Mouse (Mus musculus) kidney, embryonic 16.5 days (tissue): Measurements from ENCODE around the gene Pum1. TPM values are rescaled to one million over a fixed set of nuclear protein-coding genes. Genes with fewer than 3 reads are reported as not detected.

Source experiments
- ATAC-seq: fragments of 200-750 bp; cut with Nextera tagmentation; 2 replicates; pipeline ENCODE4 v1.8.0; 2017; ENCODE audit warnings: moderate TSS enrichment; ENCODE audit not compliant: low FRiP score, low TSS enrichment
- H3K27ac ChIP-seq: fragments of 300-500 bp; sonication (generic); 2 replicates; pipeline ENCODE4 v1.5.1; 2014; ENCODE audit warnings: low read length
- H3K27me3 ChIP-seq: fragments of 300-500 bp; sonication (generic); 2 replicates; pipeline ENCODE4 v1.6.1; 2014; ENCODE audit warnings: low read length, control low read depth, mixed read lengths; ENCODE audit not compliant: insufficient read depth
- H3K36me3 ChIP-seq: fragments of 300-500 bp; sonication (generic); 2 replicates; pipeline ENCODE4 v1.6.1; 2014; ENCODE audit warnings: low read length, control low read depth, mixed read lengths; ENCODE audit not compliant: insufficient read depth
- H3K4me1 ChIP-seq: fragments of 300-500 bp; sonication (generic); 2 replicates; pipeline ENCODE4 v1.6.1; 2014; ENCODE audit warnings: low read length, control low read depth, mixed read lengths; ENCODE audit not compliant: insufficient read depth
- H3K4me2 ChIP-seq: fragments of 300-500 bp; sonication (generic); replicated peaks from 2 replicates; pipeline ENCODE4 v1.6.1; 2014; ENCODE audit warnings: low read depth, low read length
- H3K4me3 ChIP-seq: fragments of 300-500 bp; sonication (generic); 2 replicates; pipeline ENCODE4 v1.5.1; 2014; ENCODE audit warnings: mild to moderate bottlenecking, low read length
- H3K9ac ChIP-seq: fragments of 300-500 bp; sonication (generic); replicated peaks from 2 replicates; pipeline ENCODE4 v1.6.1; 2014; ENCODE audit warnings: low read length
- H3K9me3 ChIP-seq: fragments of 300-500 bp; sonication (generic); 2 replicates; pipeline ENCODE4 v1.6.1; 2016; ENCODE audit warnings: low read length, control low read depth
- WGBS: fragments of 180-500 bp; shearing (Covaris S2); extraction: QIAGEN DNeasy Blood & Tissue Kit; methylation state at CpG from one replicate; pipeline ENCODE4 v1.1.7; 2014; 5-methylcytosine and 5-hydroxymethylcytosine counted together
- polyA plus RNA-seq: library from polyadenylated mRNA; unstranded; fragments of >200 nt; fragmentation: Nextera tagmentation; extraction: Ambion mirVana; gene quantifications from 2 replicates; pipeline ENCODE4 v1.2.1, GENCODE M21; 2015

Pum1 gene
- polyA plus RNA-seq, 1 experiment from 2014 or later: 96.8 TPM

GRCm38 (mm10) chr4:130693936-130694335, 30.8 kb downstream of the Pum1 start:
- peaks cover 12% of the 10 kb centered on the region; the same call in 1 of the 2 replicates for H3K4me1 ChIP-seq
- no peak for ATAC-seq
- WGBS: 42% methylated on average over 3 of the region's 3 CpGs

GRCm38 (mm10) chr4:130694982-130695381, 31.9 kb downstream of the Pum1 start:
- Histone ChIP-seq H3K27ac (no peak overlapping the region), H3K4me1 (peaks cover 14% of the 10 kb centered on the region), H3K4me3 (no peak overlapping the region), H3K36me3 (peaks cover 17% of the 10 kb centered on the region; the same call in 1 of the 2 replicates), H3K9ac (no peak overlapping the region), H3K9me3 (no peaks in the 10 kb centered on the region), H3K4me2 (no peak overlapping the region), H3K27me3 (no peaks in the 10 kb centered on the region)
- 91% methylated on average over 3 of the region's 3 CpGs for WGBS
- no peak for ATAC-seq

More at GRCm38 (mm10) chr4:130693936-130694335, 30.8 kb downstream of the Pum1 start:
- no peak overlapping the region for H3K4me2 ChIP-seq
- no peaks in the 10 kb centered on the region for H3K27me3 ChIP-seq
- no peaks in the 10 kb centered on the region for H3K9me3 ChIP-seq
- H3K9ac ChIP-seq: no peak overlapping the region
- peaks cover 17% of the 10 kb centered on the region; the same call in 1 of the 2 replicates for H3K36me3 ChIP-seq
- no peak overlapping the region for H3K27ac ChIP-seq
- no peak overlapping the region for H3K4me3 ChIP-seq

DNA sequence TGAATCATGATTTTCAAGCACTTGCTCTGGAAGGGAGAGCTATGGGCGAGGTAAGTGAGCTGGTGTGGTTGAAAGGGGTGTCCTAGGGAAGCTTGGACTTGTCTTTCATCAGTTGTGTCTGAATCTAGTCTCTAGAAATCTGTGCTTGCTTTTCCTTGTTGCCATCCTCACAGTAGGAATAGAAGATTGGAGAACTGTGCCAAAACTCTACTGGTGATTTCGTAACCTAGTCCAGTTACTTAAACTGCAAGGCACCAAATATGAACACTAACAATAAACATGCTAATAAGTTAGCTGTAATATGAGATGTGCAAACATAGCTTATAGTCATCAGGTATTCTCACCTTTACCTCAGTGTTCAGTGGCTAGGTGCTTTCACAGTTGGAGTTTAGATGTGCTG, 37.9 kb downstream of the Pum1 start:
- H3K36me3 ChIP-seq: peaks cover 21% of the 10 kb centered on the region
- no peak overlapping the region for H3K4me3 ChIP-seq
- H3K27me3 ChIP-seq: no peaks in the 10 kb centered on the region
- 90% methylated on average over 2 of the region's 2 CpGs for WGBS
- peaks cover 9% of the 10 kb centered on the region for H3K4me1 ChIP-seq
- ATAC-seq: no peak
- no peak overlapping the region for H3K27ac ChIP-seq
- no peak overlapping the region for H3K4me2 ChIP-seq
- no peaks in the 10 kb centered on the region for H3K9me3 ChIP-seq
- H3K9ac ChIP-seq: no peak overlapping the region

DNA sequence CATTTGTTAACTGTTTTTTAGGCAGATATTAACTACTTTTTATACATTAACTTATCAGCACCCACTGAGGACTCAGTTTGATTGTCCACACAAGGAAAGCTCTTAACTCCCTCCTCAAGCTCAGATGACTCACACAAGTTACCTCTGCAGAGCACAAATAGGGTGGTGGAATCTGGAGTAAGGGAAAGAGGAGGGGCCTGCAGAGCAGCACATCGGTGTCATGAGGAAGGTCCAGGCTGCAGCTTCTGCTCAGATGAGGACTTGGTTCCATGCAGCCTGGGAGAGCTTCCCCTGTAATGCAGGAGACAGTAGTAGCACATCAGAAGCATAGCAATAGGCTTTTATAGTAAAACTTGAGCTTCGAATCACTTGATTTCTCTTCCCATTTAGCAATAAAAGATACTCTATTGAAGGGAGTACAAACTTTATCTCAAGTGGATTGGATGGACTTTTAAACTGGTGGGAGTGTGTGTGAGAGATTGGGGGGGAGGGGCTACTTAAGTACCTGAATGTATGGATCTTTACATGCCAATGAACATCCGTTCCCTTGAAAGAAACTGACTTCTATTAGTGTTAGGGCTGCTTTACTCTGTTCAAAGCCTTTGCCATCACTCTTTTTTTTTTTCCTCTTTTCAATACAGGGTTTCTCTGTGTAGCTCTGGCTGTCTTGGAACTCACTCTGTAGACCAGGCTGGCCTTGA, 39.9 kb downstream of the Pum1 start:
- Histone ChIP-seq H3K4me3 (no peak overlapping the region), H3K27ac (peak overlapping the region; percentile 3; the same call in 1 of the 2 replicates), H3K4me2 (no peak overlapping the region), H3K9me3 (no peaks in the 10 kb centered on the region), H3K27me3 (no peaks in the 10 kb centered on the region), H3K36me3 (peaks cover 25% of the 10 kb centered on the region), H3K4me1 (peaks cover 9% of the 10 kb centered on the region), H3K9ac (no peak overlapping the region)
- 92% methylated on average over 3 of the region's 3 CpGs for WGBS
- ATAC-seq: peak; percentile 80; the same call in 1 of the 2 replicates

- no peaks in the 10 kb centered on the region for H3K27me3 ChIP-seq
- H3K27ac ChIP-seq: no peak overlapping the region
- no peak for ATAC-seq
- WGBS: 98% methylated on average over 3 of the region's 3 CpGs
- no peak overlapping the region for H3K4me3 ChIP-seq
- no peaks in the 10 kb centered on the region for H3K9me3 ChIP-seq
- H3K36me3 ChIP-seq: peaks cover 25% of the 10 kb centered on the region
- H3K4me1 ChIP-seq: peaks cover 9% of the 10 kb centered on the region
- H3K9ac ChIP-seq: no peak overlapping the region
- H3K4me2 ChIP-seq: no peak overlapping the region
Measured at GRCm38 (mm10) chr4:130703601-130704000, 40.5 kb downstream of the Pum1 start.

DNA sequence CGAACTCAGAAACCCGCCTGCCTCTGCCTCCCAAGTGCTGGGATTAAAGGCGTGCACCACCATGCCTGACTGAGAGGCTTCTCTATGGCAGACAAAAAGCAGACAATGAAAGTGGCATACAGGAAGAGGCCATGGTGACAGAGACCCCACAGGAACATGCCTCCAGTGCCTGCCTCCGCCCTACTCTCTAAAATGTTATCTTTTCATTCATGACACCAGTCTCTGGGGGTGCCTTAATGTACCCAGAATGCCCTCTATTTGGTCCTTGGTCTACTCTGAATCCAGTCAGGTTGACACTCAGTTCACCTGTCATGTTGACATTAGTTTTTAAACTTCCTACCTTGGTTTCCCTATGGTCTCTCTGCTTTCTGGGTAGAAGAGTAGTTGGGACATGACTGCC, 41.5 kb downstream of the Pum1 start:
- no peaks in the 10 kb centered on the region for H3K27me3 ChIP-seq
- no peak overlapping the region for H3K27ac ChIP-seq
- no peak overlapping the region for H3K4me3 ChIP-seq
- H3K4me2 ChIP-seq: no peak overlapping the region
- H3K4me1 ChIP-seq: peaks cover 9% of the 10 kb centered on the region
- H3K36me3 ChIP-seq: peaks cover 25% of the 10 kb centered on the region
- 100% methylated on average over 4 of the region's 4 CpGs for WGBS
- no peak for ATAC-seq
- H3K9me3 ChIP-seq: no peaks in the 10 kb centered on the region
- no peak overlapping the region for H3K9ac ChIP-seq

GRCm38 (mm10) chr4:130706215-130707000, 43.3 kb downstream of the Pum1 start:
- Histone ChIP-seq H3K4me2 (no peak overlapping the region), H3K9me3 (no peaks in the 10 kb centered on the region), H3K36me3 (peaks cover 25% of the 10 kb centered on the region), H3K27ac (no peak overlapping the region), H3K4me1 (peaks cover 6% of the 10 kb centered on the region), H3K27me3 (no peaks in the 10 kb centered on the region), H3K4me3 (no peak overlapping the region), H3K9ac (no peak overlapping the region)
- 70% methylated on average over 3 of the region's 3 CpGs for WGBS
- no peak for ATAC-seq

DNA sequence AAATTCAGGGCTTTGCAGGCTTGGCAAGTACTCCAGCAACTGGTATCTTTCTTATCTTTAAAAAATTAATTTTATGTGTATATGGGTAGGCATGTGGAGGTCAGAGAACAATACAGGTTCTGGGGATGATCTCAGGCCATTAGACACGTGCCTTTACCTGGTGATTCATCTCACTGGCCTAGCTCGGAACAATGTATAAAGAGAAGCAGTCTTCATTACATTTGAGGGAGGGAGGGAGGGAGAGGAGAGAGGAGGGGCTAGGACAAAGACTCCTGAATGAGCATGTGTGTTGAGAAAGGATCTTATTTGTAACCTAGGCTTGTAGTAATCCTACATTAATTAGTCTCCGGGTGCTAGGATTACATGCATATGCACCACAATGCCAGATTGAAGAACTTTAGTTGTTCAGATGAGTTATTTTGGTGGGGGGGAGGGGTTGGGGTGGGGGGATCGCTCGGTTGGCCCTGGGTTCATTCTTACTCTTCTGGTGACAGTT, 48.3 kb downstream of the Pum1 start:
- no peak for ATAC-seq
- no peaks in the 10 kb centered on the region for H3K9me3 ChIP-seq
- no peak overlapping the region for H3K4me3 ChIP-seq
- no peaks in the 10 kb centered on the region for H3K27me3 ChIP-seq
- 0 out of 2 replicates have a peak, but pooled peaks cover 4% of the 10 kb centered on the region for H3K36me3 ChIP-seq
- H3K27ac ChIP-seq: no peak overlapping the region
- WGBS: 57% methylated on average over 5 of the region's 5 CpGs
- no peak overlapping the region for H3K9ac ChIP-seq
- peaks cover 20% of the 10 kb centered on the region for H3K4me1 ChIP-seq
- no peak overlapping the region for H3K4me2 ChIP-seq

DNA sequence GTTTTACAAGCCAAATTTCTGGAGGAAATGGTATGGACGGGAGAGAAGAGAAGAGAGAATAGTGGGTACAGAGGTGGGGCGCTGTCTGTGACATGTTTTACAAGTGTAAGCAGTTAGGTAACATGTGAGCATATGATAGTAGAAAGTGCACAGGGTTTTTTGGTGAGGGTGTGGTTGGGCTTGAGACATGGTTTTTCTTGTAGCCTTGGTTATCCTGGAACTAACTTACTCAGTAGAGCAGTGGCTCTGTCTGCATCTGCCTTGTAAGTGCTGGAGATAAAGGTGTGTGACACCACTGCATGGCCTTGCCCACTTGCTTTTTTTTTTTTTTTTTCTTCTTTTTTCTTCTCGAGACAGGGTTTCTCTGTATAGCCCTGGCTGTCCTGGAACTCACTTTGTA, 49.2 kb downstream of the Pum1 start:
- Histone ChIP-seq H3K9me3 (no peaks in the 10 kb centered on the region), H3K9ac (no peak overlapping the region), H3K27me3 (no peaks in the 10 kb centered on the region), H3K36me3 (no peaks in the 10 kb centered on the region), H3K27ac (no peak overlapping the region), H3K4me3 (no peak overlapping the region), H3K4me2 (no peak overlapping the region), H3K4me1 (peaks cover 20% of the 10 kb centered on the region)
- ATAC-seq: no peak; the same call in 1 of the 2 replicates
- WGBS: 67% methylated on average over 3 of the region's 3 CpGs

- Histone ChIP-seq H3K4me3 (no peak overlapping the region), H3K36me3 (no peaks in the 10 kb centered on the region), H3K9me3 (no peaks in the 10 kb centered on the region), H3K9ac (no peak overlapping the region), H3K4me1 (peaks cover 24% of the 10 kb centered on the region), H3K27me3 (no peaks in the 10 kb centered on the region), H3K4me2 (no peak overlapping the region), H3K27ac (no peak overlapping the region)
- WGBS: 75% methylated on average over 5 of the region's 5 CpGs
- ATAC-seq: no peak
Measured at GRCm38 (mm10) chr4:130713430-130713829, 50.3 kb downstream of the Pum1 start.
